Mouse (Mus musculus) right cerebral cortex, postnatal 25 days (tissue): Measurements from ENCODE around the gene Nudt11.

ENCODE experiments used
- DNase-seq: peaks from one replicate; pipeline ENCODE4 v3.0.0; 2022

Nudt11 gene

GRCm38 (mm10) chrX:6047066-6047935 is at the start of gene Nudt11:
Gene Nudt11, plus strand, starts transcription at chrX:6047453.
- DNase-seq = peak; percentile 8

GRCm38 (mm10) chrX:6047936-6048614 is 822 bp downstream of the Nudt11 start:
- peak; percentile 5 for DNase-seq

- no peak for DNase-seq
Observed at GRCm38 (mm10) chrX:6061563-6061962, 14.3 kb downstream of the Nudt11 start.

- DNase-seq = no peak
Observed at GRCm38 (mm10) chrX:6082954-6083680, 35.9 kb downstream of the Nudt11 start, which contains the start of gene AU022751. Gene AU022751, minus strand, starts transcription at chrX:6083419.

GRCm38 (mm10) chrX:6091547-6091946 is 44.3 kb downstream of the Nudt11 start:
- DNase-seq = no peak

GRCm38 (mm10) chrX:6091996-6092757 is 44.9 kb downstream of the Nudt11 start:
- peak; percentile 56 for DNase-seq
